Mouse (Mus musculus) layer of hippocampus, postnatal 36 days (tissue): Measurements from ENCODE around the gene Prkg1. TPM values are rescaled to one million over a fixed set of nuclear protein-coding genes. Genes with fewer than 3 reads are reported as not detected.

Experiments used
- DNase-seq, 2 experiments: peaks; one replicate each; pipeline ENCODE4 v3.0.0; 2022
- total RNA-seq, 2 experiments: library from RNA; stranded (reverse); gene quantifications; 2 replicates each; pipeline ENCODE4 v1.2.3; 2021

Gene Prkg1
- total RNA-seq, 2 experiments from 2014 or later: 24.3 to 28.4 TPM

GRCm38 (mm10) chr19:30829231-30829775, 935.5 kb downstream of the Prkg1 start:
- peak in 1 of 2 experiments; percentile 8 for DNase-seq

GRCm38 (mm10) chr19:30827820-30828219, 937.0 kb downstream of the Prkg1 start:
- DNase-seq: no peak

GRCm38 (mm10) chr19:30826106-30826505, 938.7 kb downstream of the Prkg1 start:
- no peak for DNase-seq

- peak; percentile 9 to 23 for DNase-seq
These were observed 949.2 kb downstream of the Prkg1 start for GRCm38 (mm10) chr19:30815661-30816060.

- no peak for DNase-seq
These were observed 958.6 kb downstream of the Prkg1 start for GRCm38 (mm10) chr19:30806265-30806664.

GRCm38 (mm10) chr19:30780803-30781202, 984.0 kb downstream of the Prkg1 start:
- no peak for DNase-seq

GRCm38 (mm10) chr19:30768316-30768715, 996.5 kb downstream of the Prkg1 start:
- DNase-seq: no peak

GRCm38 (mm10) chr19:30744426-30744825, 1020.4 kb downstream of the Prkg1 start:
- no peak for DNase-seq

- DNase-seq: no peak
These were observed 1065.7 kb downstream of the Prkg1 start for GRCm38 (mm10) chr19:30699130-30699529.

- DNase-seq: no peak
These were observed 1073.6 kb downstream of the Prkg1 start for GRCm38 (mm10) chr19:30691258-30691657.

- no peak for DNase-seq
These were observed 1074.1 kb downstream of the Prkg1 start for GRCm38 (mm10) chr19:30690691-30691090.

GRCm38 (mm10) chr19:30687942-30688341, 1076.9 kb downstream of the Prkg1 start:
- no peak for DNase-seq

- no peak for DNase-seq
These were observed 1088.5 kb downstream of the Prkg1 start for GRCm38 (mm10) chr19:30676308-30676707.

GRCm38 (mm10) chr19:30664269-30664668, 1100.6 kb downstream of the Prkg1 start:
- DNase-seq: peak; percentile 56 to 66

GRCm38 (mm10) chr19:30642629-30643170, 1122.1 kb downstream of the Prkg1 start:
- DNase-seq: no peak

GRCm38 (mm10) chr19:30637471-30637870, 1127.4 kb downstream of the Prkg1 start:
- no peak for DNase-seq

- no peak for DNase-seq
These were observed 1133.8 kb downstream of the Prkg1 start for GRCm38 (mm10) chr19:30631051-30631450.

GRCm38 (mm10) chr19:30626036-30626435, 1138.8 kb downstream of the Prkg1 start:
- DNase-seq: no peak

GRCm38 (mm10) chr19:30625391-30625790, 1139.4 kb downstream of the Prkg1 start:
- DNase-seq: no peak

GRCm38 (mm10) chr19:30623620-30624019, 1141.2 kb downstream of the Prkg1 start:
- DNase-seq: no peak

- DNase-seq: no peak
These were observed 1151.5 kb downstream of the Prkg1 start for GRCm38 (mm10) chr19:30613150-30613865.

- no peak for DNase-seq
These were observed 1178.5 kb downstream of the Prkg1 start for GRCm38 (mm10) chr19:30586366-30586765.

- DNase-seq: no peak
These were observed 1200.3 kb downstream of the Prkg1 start for GRCm38 (mm10) chr19:30564516-30564915.

GRCm38 (mm10) chr19:30563876-30564275, 1201.0 kb downstream of the Prkg1 start:
- DNase-seq: no peak
